Mouse (Mus musculus) megakaryocyte, adult 5-6 weeks (primary cell): ENCODE data around the gene D3Ertd254e. TPM values are rescaled to one million over a fixed set of nuclear protein-coding genes. Genes with fewer than 3 reads are reported as not detected.

Source experiments
- ATAC-seq: 2 replicates; pipeline ENCODE4 v1.8.0; 2016; ENCODE audit warnings: mild to moderate bottlenecking, inconsistent platforms; ENCODE audit not compliant: poor library complexity, severe bottlenecking
- total RNA-seq, 2 experiments: library from RNA; stranded (forward) in 1 of 2; stranded (reverse) in 1 of 2; fragments of 153-499, 151-499 nt in 1 of 2; fragments of 221-1000, 200-1000 nt in 1 of 2; gene quantifications; 2 replicates each; pipeline versions ENCODE4 v1.2.3 to v1.2.4; 2015 to 2017

Gene D3Ertd254e
- total RNA-seq, 2 experiments from 2014 or later = 2.5 to 4.4 TPM

GRCm38 (mm10) chr3:36210939-36211338 lies 60.1 kb downstream of the D3Ertd254e start:
- ATAC-seq = no peak

GRCm38 (mm10) chr3:36212758-36213157 lies 61.9 kb downstream of the D3Ertd254e start:
- ATAC-seq = no peak

Other genes with a start within 250 kb of the D3Ertd254e start
- gene Dcun1d1, start 213.6 kb upstream of the D3Ertd254e start, total RNA-seq (2015) = 131 and 137 TPM in 2 replicates
- gene Dcun1d1, start 213.6 kb upstream of the D3Ertd254e start, total RNA-seq (2017) = 154 and 189 TPM in 2 replicates
- gene Mccc1, start 150.3 kb upstream of the D3Ertd254e start, total RNA-seq (2015) = 14.4 and 17.9 TPM in 2 replicates
- 5.0 and 5.5 TPM in 2 replicates for gene Mccc1, start 150.3 kb upstream of the D3Ertd254e start, total RNA-seq (2017)
- not detected in 2 replicates for gene Ccdc144b, start 97.5 kb upstream of the D3Ertd254e start, total RNA-seq (2015)
- 0.07 TPM in 1 of 2 replicates, not detected in the other for gene Ccdc144b, start 97.5 kb upstream of the D3Ertd254e start, total RNA-seq (2017)
- gene Acad9, start 85.0 kb upstream of the D3Ertd254e start, total RNA-seq (2015) = 15.4 and 27.5 TPM in 2 replicates
- gene Acad9, start 85.0 kb upstream of the D3Ertd254e start, total RNA-seq (2017) = 15.2 and 17.0 TPM in 2 replicates
- gene Qrfpr, start 71.3 kb downstream of the D3Ertd254e start, total RNA-seq (2015) = not detected in 2 replicates
- gene Qrfpr, start 71.3 kb downstream of the D3Ertd254e start, total RNA-seq (2017) = 0.11 TPM in 1 of 2 replicates, not detected in the other